Mouse (Mus musculus) MEL (cell line): ENCODE data around the gene Strbp. TPM values are rescaled to one million over a fixed set of nuclear protein-coding genes. Genes with fewer than 3 reads are reported as not detected.

Source experiments
- DNase-seq: peaks from one replicate; pipeline ENCODE4 v3.0.0; 2011; ENCODE audit warnings: low read depth, low spot score
- H3K27ac ChIP-seq: 2 replicates; pipeline ENCODE4 v1.5.1; 2012; ENCODE audit warnings: low read depth, mild to moderate bottlenecking, control low read depth, low read length, moderate library complexity; ENCODE audit not compliant: control insufficient read depth
- H3K27me3 ChIP-seq, 2 experiments: fragments of 150-350 bp in 1 of 2; sonication (generic) in 1 of 2; 2 replicates each; pipeline ENCODE4 v1.6.1; 2012; ENCODE audit warnings: low read length in 2 of 2, mild to moderate bottlenecking in 2 of 2, improper control_type of control experiment in 1 of 2, moderate library complexity in 1 of 2; ENCODE audit not compliant: insufficient read depth in 2 of 2, control insufficient read depth in 1 of 2
- H3K36me3 ChIP-seq, 2 experiments: 2 replicates each; pipeline ENCODE4 v1.6.1; 2012 to 2014; ENCODE audit warnings: low read length in 2 of 2, improper control_type of control experiment in 1 of 2, inconsistent platforms in 1 of 2, mild to moderate bottlenecking in 1 of 2; ENCODE audit not compliant: insufficient read depth in 2 of 2, control insufficient read depth in 1 of 2
- H3K4me1 ChIP-seq, 2 experiments: fragments of 150-350 bp in 1 of 2; sonication (generic) in 1 of 2; 2 replicates each; pipeline ENCODE4 v1.6.1; 2012; ENCODE audit warnings: low read length in 2 of 2, improper control_type of control experiment in 1 of 2, mild to moderate bottlenecking in 1 of 2; ENCODE audit not compliant: insufficient read depth in 2 of 2, control insufficient read depth in 1 of 2
- H3K4me3 ChIP-seq, 2 experiments: fragments of 150-350 bp in 1 of 2; sonication (generic) in 1 of 2; 2 replicates each; pipeline ENCODE4 v1.5.1; 2012; ENCODE audit warnings: low read depth in 2 of 2, low read length in 2 of 2, mild to moderate bottlenecking in 2 of 2, moderate library complexity in 2 of 2, control low read depth in 1 of 2, improper control_type of control experiment in 1 of 2; ENCODE audit not compliant: control insufficient read depth in 1 of 2, insufficient read depth in 1 of 2
- H3K79me2 ChIP-seq: 2 replicates; pipeline ENCODE4 v1.6.1; 2012; ENCODE audit warnings: mild to moderate bottlenecking, low read length, moderate library complexity; ENCODE audit not compliant: control insufficient read depth, poor library complexity, insufficient read depth
- H3K9ac ChIP-seq: 2 replicates; pipeline ENCODE4 v1.6.1; 2012; ENCODE audit warnings: low read depth, mild to moderate bottlenecking, control low read depth, low read length, moderate library complexity; ENCODE audit not compliant: control insufficient read depth, poor library complexity, severe bottlenecking
- H3K9me3 ChIP-seq: fragments of 150-350 bp; sonication (generic); replicated peaks from 2 replicates; pipeline ENCODE4 v1.6.1; 2012; ENCODE audit warnings: mild to moderate bottlenecking, low read length, improper control_type of control experiment, moderate library complexity; ENCODE audit not compliant: insufficient read depth
- CHD2 ChIP-seq: IDR thresholded peaks from 2 replicates; pipeline ENCODE4 v1.6.1; 2011; ENCODE audit warnings: low read length, improper control_type of control experiment
- ELF1 ChIP-seq: IDR thresholded peaks from 2 replicates; pipeline ENCODE4 v1.6.1; 2014; ENCODE audit warnings: low read depth, mild to moderate bottlenecking, inconsistent platforms, low read length, improper control_type of control experiment, moderate library complexity
- ETS1 ChIP-seq: IDR thresholded peaks from 2 replicates; pipeline ENCODE4 v1.6.1; 2012; ENCODE audit warnings: low read depth, mild to moderate bottlenecking, inconsistent platforms, low read length, improper control_type of control experiment, moderate library complexity
- GATA1 ChIP-seq: IDR thresholded peaks from 2 replicates; pipeline ENCODE4 v1.6.1; 2011; ENCODE audit warnings: low read depth, low read length, improper control_type of control experiment
- HCFC1 ChIP-seq: IDR thresholded peaks from 2 replicates; pipeline ENCODE4 v1.6.1; 2012; ENCODE audit warnings: low read depth, mild to moderate bottlenecking, inconsistent platforms, low read length, improper control_type of control experiment, moderate library complexity
- KAT2A ChIP-seq: conservative IDR thresholded peaks from 2 replicates; pipeline ENCODE4 v1.6.1; 2012; ENCODE audit warnings: low read depth, low read length, improper control_type of control experiment, inconsistent platforms
- MAFK ChIP-seq: IDR thresholded peaks from 2 replicates; pipeline ENCODE4 v1.6.1; 2011; ENCODE audit warnings: low read depth, mild to moderate bottlenecking, low read length, improper control_type of control experiment, borderline replicate concordance
- MXI1 ChIP-seq: IDR thresholded peaks from 2 replicates; pipeline ENCODE4 v1.6.1; 2011; ENCODE audit warnings: mild to moderate bottlenecking, low read depth, low read length, improper control_type of control experiment
- MYB ChIP-seq: IDR thresholded peaks from 2 replicates; pipeline ENCODE4 v1.6.1; 2011; ENCODE audit warnings: mild to moderate bottlenecking, low read depth, low read length, improper control_type of control experiment
- MYC ChIP-seq: IDR thresholded peaks from 2 replicates; pipeline ENCODE4 v1.6.1; 2011; ENCODE audit warnings: low read depth, mild to moderate bottlenecking, low read length, improper control_type of control experiment, moderate library complexity
- NELFE ChIP-seq: IDR thresholded peaks from 2 replicates; pipeline ENCODE4 v1.6.1; 2011; ENCODE audit warnings: low read depth, low read length, improper control_type of control experiment
- POLR2A ChIP-seq, 2 experiments: IDR thresholded peaks; 2 replicates each; pipeline ENCODE4 v1.6.1; 2011 to 2012; ENCODE audit warnings: low read length in 2 of 2, mild to moderate bottlenecking in 2 of 2, control low read depth in 1 of 2, improper control_type of control experiment in 1 of 2, low read depth in 1 of 2, moderate library complexity in 1 of 2; ENCODE audit not compliant: control insufficient read depth in 1 of 2, insufficient read depth in 1 of 2, poor library complexity in 1 of 2
- RCOR1 ChIP-seq: IDR thresholded peaks from 2 replicates; pipeline ENCODE4 v1.6.1; 2012; ENCODE audit warnings: low read depth, mild to moderate bottlenecking, inconsistent platforms, low read length, improper control_type of control experiment
- SIN3A ChIP-seq: IDR thresholded peaks from 2 replicates; pipeline ENCODE4 v1.6.1; 2012; ENCODE audit warnings: low read length, improper control_type of control experiment, inconsistent platforms
- SMC3 ChIP-seq: IDR thresholded peaks from 2 replicates; pipeline ENCODE4 v1.6.1; 2011; ENCODE audit warnings: low read depth, low read length, improper control_type of control experiment
- TAL1 ChIP-seq: IDR thresholded peaks from 2 replicates; pipeline ENCODE4 v1.6.1; 2012; ENCODE audit warnings: mild to moderate bottlenecking, inconsistent platforms, low read length, moderate library complexity, mixed read lengths
- TCF12 ChIP-seq: IDR thresholded peaks from 2 replicates; pipeline ENCODE4 v1.6.1; 2014; ENCODE audit warnings: low read depth, mild to moderate bottlenecking, inconsistent platforms, low read length, improper control_type of control experiment, moderate library complexity
- UBTF ChIP-seq: IDR thresholded peaks from 2 replicates; pipeline ENCODE4 v1.6.1; 2012; ENCODE audit warnings: low read depth, mild to moderate bottlenecking, inconsistent platforms, low read length, improper control_type of control experiment, moderate library complexity, borderline replicate concordance; ENCODE audit not compliant: insufficient read depth
- polyA plus RNA-seq, 2 experiments: library from polyadenylated mRNA; stranded (reverse) in 1 of 2; unstranded in 1 of 2; fragments of >175 nt in 1 of 2; fragments of >200 nt in 1 of 2; gene quantifications; 2 replicates each; pipeline versions ENCODE4 v1.2.1 to v1.2.4; 2012; ENCODE audit warnings: low replicate concordance in 2 of 2, low read depth in 1 of 2; ENCODE audit not compliant: insufficient read length in 2 of 2, insufficient read depth in 1 of 2, missing spikeins in 1 of 2
- total RNA-seq: library from RNA; depleted of rRNA; stranded (reverse); fragments of 300-350 nt; gene quantifications from 2 replicates; pipeline ENCODE4 v1.2.3, GENCODE M21; 2012

Strbp gene
- total and polyA plus RNA-seq, 3 experiments = 30.6 to 123 (median 59.8) TPM

DNA sequence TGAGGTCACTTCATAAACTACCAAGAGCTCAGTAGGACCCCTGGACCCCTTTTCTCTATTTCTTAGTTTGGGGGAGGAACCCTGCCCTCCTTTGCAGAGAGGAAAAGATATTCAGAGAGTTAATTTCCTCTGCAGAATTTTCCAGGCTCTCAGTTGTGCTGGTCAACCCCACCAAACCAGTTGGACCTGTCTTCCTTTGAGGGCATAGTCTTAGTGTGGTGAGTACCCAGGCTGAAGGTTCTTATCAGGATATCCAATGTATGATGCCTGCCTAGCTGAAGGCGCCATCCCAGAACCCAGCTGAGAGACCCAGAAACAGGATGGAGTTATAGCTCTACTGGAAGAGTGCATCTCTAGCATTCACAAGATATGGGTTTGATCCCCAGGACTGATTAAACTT, 47.5 kb upstream of the Strbp start:
- Histone ChIP-seq H3K4me1 (peaks cover 0 to 11% of the 10 kb centered on the region in 2 experiments; a peak in 1 of 4 replicates), H3K4me3 (no peak overlapping the region), H3K79me2 (no peaks in the 10 kb centered on the region), H3K27ac (no peak overlapping the region), H3K36me3 (no peaks in the 10 kb centered on the region), H3K9me3 (no peaks in the 10 kb centered on the region), H3K27me3 (peaks cover 0 to 1% of the 10 kb centered on the region in 2 experiments; a peak in 1 of 4 replicates), H3K9ac (no peak overlapping the region)
- DNase-seq = no peak
- TF ChIP-seq POLR2A (IDR thresholded peaks at IDR 0.05; ENCODE audit: control insufficient read depth in 1 of 2, insufficient read depth in 1 of 2, low read depth in 1 of 2, low read length in 2 of 2, poor library complexity in 1 of 2) = no peak
- TF ChIP-seq TCF12 = no peak
- TF ChIP-seq ETS1 = no peak
- no peak for TF ChIP-seq MXI1
- no peak for TF ChIP-seq ELF1
- no peak for TF ChIP-seq TAL1
- no peak for TF ChIP-seq CHD2
- TF ChIP-seq MAFK = no peak
- no peak for TF ChIP-seq MYC
- no peak for TF ChIP-seq SMC3
- no peak for TF ChIP-seq NELFE
- no peak for TF ChIP-seq SIN3A
- no peak for TF ChIP-seq RCOR1
- TF ChIP-seq HCFC1 = no peak
- TF ChIP-seq MYB = no peak

DNA sequence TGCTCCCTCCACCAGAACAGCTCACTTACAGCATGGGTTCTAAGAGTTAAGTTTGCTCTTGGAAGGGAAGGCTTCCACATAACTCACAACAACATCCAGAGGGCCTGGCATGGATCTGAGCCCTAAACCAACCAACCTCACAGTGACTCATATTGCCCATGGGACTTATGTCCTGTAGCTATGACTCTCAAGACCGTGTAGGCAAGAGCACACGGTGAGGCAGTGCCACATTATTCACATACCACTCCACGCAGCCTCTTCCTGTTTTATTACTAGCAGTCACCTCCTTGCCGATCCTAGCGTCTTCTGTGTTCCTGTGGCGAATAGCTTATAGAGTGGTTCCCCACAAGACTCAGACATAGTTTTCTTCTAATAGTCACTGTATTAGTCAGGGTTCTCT, 45.7 kb upstream of the Strbp start:
- Histone ChIP-seq H3K4me1 (peaks cover 0 to 11% of the 10 kb centered on the region in 2 experiments; a peak in 1 of 4 replicates), H3K9ac (no peak overlapping the region), H3K27me3 (no peaks in the 10 kb centered on the region), H3K9me3 (no peaks in the 10 kb centered on the region), H3K27ac (no peak overlapping the region), H3K4me3 (no peak overlapping the region), H3K79me2 (no peaks in the 10 kb centered on the region), H3K36me3 (no peaks in the 10 kb centered on the region)
- DNase-seq = no peak
- TF ChIP-seq MYB (no peak), KAT2A (no peak), UBTF (no peak), RCOR1 (no peak), GATA1 (no peak)
